Mouse (Mus musculus) kidney, embryonic 14.5 days (tissue): ENCODE results near the gene Rnf182. TPM values are rescaled to one million over a fixed set of nuclear protein-coding genes. Genes with fewer than 3 reads are reported as not detected.

Experiments
- ATAC-seq: fragments of 200-750 bp; cut with Nextera tagmentation; 2 replicates; pipeline ENCODE4 v1.8.0; 2017; ENCODE audit warnings: moderate number of reproducible peaks, mild to moderate bottlenecking, moderate TSS enrichment, moderate library complexity; ENCODE audit not compliant: low FRiP score, low TSS enrichment
- H3K27ac ChIP-seq: fragments of 300-500 bp; sonication (generic); 2 replicates; pipeline ENCODE4 v1.5.1; 2014; ENCODE audit warnings: low read depth, mild to moderate bottlenecking, low read length, moderate library complexity, mixed read lengths
- H3K27me3 ChIP-seq: fragments of 300-500 bp; sonication (generic); 2 replicates; pipeline ENCODE4 v1.6.1; 2014; ENCODE audit warnings: mild to moderate bottlenecking, low read length; ENCODE audit not compliant: control insufficient read depth, insufficient read depth
- H3K36me3 ChIP-seq: fragments of 300-500 bp; sonication (generic); 2 replicates; pipeline ENCODE4 v1.6.1; 2014; ENCODE audit warnings: low read length, mixed read lengths; ENCODE audit not compliant: control insufficient read depth, insufficient read depth
- H3K4me1 ChIP-seq: fragments of 300-500 bp; sonication (generic); 2 replicates; pipeline ENCODE4 v1.6.1; 2014; ENCODE audit warnings: low read length, mixed read lengths; ENCODE audit not compliant: control insufficient read depth, insufficient read depth
- H3K4me2 ChIP-seq: fragments of 300-500 bp; sonication (generic); replicated peaks from 2 replicates; pipeline ENCODE4 v1.6.1; 2014; ENCODE audit warnings: low read depth, mild to moderate bottlenecking, low read length
- H3K4me3 ChIP-seq: fragments of 300-500 bp; sonication (generic); 2 replicates; pipeline ENCODE4 v1.5.1; 2014; ENCODE audit warnings: mild to moderate bottlenecking, low read length
- H3K9ac ChIP-seq: fragments of 300-500 bp; sonication (generic); 2 replicates; pipeline ENCODE4 v1.6.1; 2014; ENCODE audit warnings: low read depth, mild to moderate bottlenecking, low read length, moderate library complexity
- H3K9me3 ChIP-seq: fragments of 300-500 bp; sonication (generic); 2 replicates; pipeline ENCODE4 v1.6.1; 2016; ENCODE audit warnings: low read length; ENCODE audit not compliant: control insufficient read depth
- WGBS: fragments of 180-500 bp; shearing (Covaris S2); extraction: QIAGEN DNeasy Blood & Tissue Kit; methylation state at CpG from one replicate; pipeline ENCODE4 v1.1.7; 2014; 5-methylcytosine and 5-hydroxymethylcytosine counted together
- polyA plus RNA-seq: library from polyadenylated mRNA; unstranded; fragments of >200 nt; fragmentation: Nextera tagmentation; extraction: Ambion mirVana; gene quantifications from 2 replicates; pipeline ENCODE4 v1.2.1, GENCODE M21; 2014

Gene Rnf182
- polyA plus RNA-seq, 1 experiment from 2014 or later = 1.5 TPM

DNA sequence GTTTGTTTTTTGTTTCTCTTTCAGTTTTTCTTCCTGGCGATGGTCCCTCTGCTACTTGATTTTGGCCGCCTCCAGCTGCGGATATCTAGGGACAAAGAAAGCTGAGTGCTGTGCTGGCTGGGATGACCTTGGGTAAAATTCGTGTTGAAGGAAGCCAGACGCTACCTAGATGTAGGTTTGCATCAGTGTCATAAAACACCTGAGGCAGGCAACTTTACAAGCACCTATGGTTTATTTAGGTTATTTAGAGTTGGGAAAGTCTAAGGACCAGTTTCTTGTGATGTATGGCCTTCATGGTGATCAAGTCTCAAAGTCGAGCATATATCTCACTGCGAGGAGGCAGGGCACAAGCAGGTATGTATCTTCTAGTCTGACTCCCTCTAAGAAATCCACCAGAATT is 102.7 kb downstream of the Rnf182 start:
- WGBS = 94% methylated on average over 7 of the region's 7 CpGs
- Histone ChIP-seq H3K27ac (no peak overlapping the region), H3K9me3 (no peaks in the 10 kb centered on the region), H3K36me3 (no peaks in the 10 kb centered on the region), H3K9ac (no peak overlapping the region), H3K4me1 (no peaks in the 10 kb centered on the region), H3K4me2 (no peak overlapping the region), H3K4me3 (no peak overlapping the region), H3K27me3 (no peaks in the 10 kb centered on the region)
- no peak for ATAC-seq

DNA sequence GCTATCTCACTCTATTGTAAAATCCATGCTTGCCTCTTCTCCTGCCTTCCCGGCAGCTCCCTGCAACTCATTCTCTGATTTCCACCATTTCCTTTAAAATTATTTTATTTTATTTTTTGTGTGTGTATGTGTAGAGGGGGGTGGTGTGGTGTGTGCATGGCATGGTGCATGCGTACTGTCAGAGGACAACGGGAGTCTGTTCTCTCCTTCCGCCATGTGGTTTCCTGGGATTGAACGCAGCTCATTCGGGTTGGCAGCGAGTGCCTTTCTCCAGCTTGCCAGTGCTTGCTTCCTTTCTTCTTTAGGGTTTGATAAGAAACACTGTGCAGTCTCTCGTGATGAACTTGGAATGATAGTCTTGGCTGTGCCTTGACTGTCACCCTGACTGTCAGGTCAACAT is 105.0 kb downstream of the Rnf182 start:
- Histone ChIP-seq H3K36me3 (no peaks in the 10 kb centered on the region), H3K4me3 (no peak overlapping the region), H3K4me1 (no peaks in the 10 kb centered on the region), H3K9ac (no peak overlapping the region), H3K27ac (no peak overlapping the region), H3K9me3 (no peaks in the 10 kb centered on the region), H3K27me3 (no peaks in the 10 kb centered on the region), H3K4me2 (no peak overlapping the region)
- WGBS = 86% methylated on average over 8 of the region's 8 CpGs
- no peak for ATAC-seq

Other genes starting within 250 kb of the Rnf182 start
- 144 and 166 TPM in 2 replicates for gene Nol7, start 217.3 kb upstream of the Rnf182 start, polyA plus RNA-seq
- gene Ranbp9, start 134.4 kb upstream of the Rnf182 start, polyA plus RNA-seq = 15.1 and 21.1 TPM in 2 replicates
- gene Mcur1, start 55.5 kb upstream of the Rnf182 start, polyA plus RNA-seq = 12.8 and 21.5 TPM in 2 replicates
- 26.8 and 34.6 TPM in 2 replicates for gene Cd83, start 169.1 kb downstream of the Rnf182 start, polyA plus RNA-seq